Mouse (Mus musculus): ENCODE data around the gene E4f1.

E4f1 gene

GRCm38 (mm10) chr17:24469910-24470602, at the start of gene E4f1, which contains the start of gene Pgp:
Gene E4f1, minus strand, starts transcription at chr17:24470313.
Gene Pgp, plus strand, starts transcription at chr17:24470392.
- peak; percentile 98 for DNase-seq (ENCODE audit: low spot score)

- DNase-seq (ENCODE audit: low spot score), result no peak
Measured at GRCm38 (mm10) chr17:24514270-24515257, 44.5 kb upstream of the E4f1 start.

DNA sequence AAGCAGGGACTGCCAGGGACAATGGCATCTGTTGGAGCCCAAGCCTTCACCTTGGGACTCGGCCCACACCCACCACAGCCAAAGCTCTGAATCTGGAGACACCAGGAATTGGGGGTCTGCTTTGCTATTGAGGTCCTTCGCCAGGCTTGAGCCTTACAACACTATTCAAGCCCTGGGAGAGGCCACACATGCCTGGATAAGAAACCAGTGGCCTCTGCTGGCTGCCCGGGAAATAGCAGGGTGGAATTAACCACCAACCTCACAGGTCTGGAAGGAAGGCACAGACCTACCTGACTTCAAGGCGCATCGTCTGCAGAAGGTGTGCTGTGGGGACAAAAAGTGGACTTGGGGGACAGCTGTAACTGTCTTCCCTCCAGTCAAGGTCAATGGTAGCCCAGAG, 43.5 kb upstream of the E4f1 start:
- peak; percentile 54 for DNase-seq (ENCODE audit: low spot score)

GRCm38 (mm10) chr17:24507806-24508460, 37.8 kb upstream of the E4f1 start:
- no peak for DNase-seq (ENCODE audit: low spot score)

GRCm38 (mm10) chr17:24507129-24507664, 37.1 kb upstream of the E4f1 start:
- DNase-seq (ENCODE audit: low spot score), result no peak

DNA sequence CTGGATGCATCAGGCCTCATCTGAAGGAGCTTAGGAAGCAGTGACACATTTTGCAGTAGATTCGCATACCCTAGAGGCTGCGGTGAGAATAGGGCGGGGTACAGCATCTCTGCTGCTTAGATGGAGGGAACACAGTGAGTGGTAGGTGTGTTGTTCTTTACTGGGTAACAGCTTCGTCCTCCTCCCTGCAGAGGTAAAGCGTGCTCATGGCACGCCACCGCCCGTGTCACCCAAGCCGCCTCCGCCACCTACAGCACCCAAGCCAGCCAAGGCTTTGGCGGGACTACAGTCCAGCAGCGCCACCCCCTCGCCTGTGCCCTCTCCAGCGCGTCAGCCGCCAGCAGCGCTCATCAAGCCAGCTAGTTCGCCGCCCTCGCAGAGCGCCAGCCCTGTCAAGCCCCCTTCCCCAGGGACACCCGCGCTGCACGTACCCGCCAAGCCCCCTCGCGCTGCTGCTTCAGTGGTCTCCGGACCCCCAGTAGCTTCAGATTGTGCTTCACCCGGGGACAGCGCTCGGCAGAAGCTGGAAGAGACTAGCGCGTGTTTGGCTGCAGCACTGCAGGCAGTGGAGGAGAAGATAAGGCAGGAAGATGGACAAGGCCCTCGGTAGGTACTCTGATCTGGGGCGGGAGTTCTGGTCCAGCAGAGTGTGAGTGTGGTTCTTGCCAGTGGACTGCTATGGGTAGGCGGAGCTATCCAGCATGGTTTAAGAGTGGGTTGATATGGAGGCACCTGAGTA, 36.4 kb upstream of the E4f1 start:
- peak; percentile 45 for DNase-seq (ENCODE audit: low spot score)

GRCm38 (mm10) chr17:24505286-24505955, 35.3 kb upstream of the E4f1 start:
- no peak for DNase-seq (ENCODE audit: low spot score)

DNA sequence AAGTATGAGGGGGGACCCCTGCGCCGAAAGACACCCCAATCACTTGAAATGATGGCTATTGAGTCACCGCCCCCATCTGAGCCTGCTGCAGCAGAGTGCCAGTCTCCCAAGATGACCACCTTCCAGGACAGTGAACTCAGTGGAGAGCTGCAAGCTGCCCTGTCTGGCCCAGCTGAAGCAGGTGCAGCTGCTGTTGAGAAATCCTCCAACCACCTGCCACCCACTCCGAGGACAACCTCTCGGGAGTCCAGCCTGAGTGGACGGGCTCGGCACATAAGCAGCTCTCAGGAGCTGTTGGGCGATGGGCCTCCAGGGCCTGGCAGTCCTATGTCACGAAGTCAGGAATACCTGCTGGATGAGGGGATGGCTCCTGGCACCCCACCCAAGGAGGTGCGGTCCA, 34.0 kb upstream of the E4f1 start:
- no peak for DNase-seq (ENCODE audit: low spot score)

DNA sequence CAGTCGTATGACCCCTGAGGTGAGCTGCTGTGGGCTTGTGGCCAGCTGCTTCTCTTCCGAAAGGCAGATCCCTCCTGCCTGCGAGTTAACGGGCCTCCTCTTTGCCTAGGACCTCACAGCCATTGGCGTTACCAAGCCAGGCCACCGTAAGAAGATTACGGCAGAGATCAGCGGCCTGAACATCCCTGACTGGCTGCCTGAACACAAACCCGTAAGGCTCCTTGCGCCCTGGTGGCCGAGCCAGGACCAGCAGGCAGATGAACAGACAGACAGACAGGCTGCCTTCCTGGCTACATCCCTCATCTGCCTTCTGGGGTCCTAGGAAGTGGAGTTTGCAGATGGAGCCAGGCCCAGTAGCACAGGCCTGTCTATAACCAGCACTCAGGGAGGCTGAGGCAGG, 32.1 kb upstream of the E4f1 start:
- DNase-seq (ENCODE audit: low spot score), result no peak

DNA sequence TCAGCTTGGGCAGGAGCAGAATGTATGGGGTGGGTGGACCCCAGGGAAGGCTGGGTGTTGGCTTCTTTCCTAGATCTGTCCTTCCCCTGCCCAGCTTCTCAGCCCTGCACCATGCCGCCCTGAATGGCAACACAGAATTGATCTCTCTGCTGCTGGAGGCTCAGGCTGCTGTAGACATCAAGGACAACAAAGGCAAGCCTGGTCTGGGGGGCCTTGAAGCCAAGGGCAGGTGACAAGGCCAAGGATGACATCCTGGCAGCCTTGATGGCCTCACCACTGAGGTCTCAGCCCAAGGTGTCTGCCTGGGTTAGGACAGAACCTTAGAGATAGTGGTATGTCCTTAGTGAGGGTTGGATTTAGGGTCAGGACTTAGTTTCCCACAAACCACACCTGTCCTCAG, 25.9 kb upstream of the E4f1 start:
- DNase-seq (ENCODE audit: low spot score), result no peak

DNA sequence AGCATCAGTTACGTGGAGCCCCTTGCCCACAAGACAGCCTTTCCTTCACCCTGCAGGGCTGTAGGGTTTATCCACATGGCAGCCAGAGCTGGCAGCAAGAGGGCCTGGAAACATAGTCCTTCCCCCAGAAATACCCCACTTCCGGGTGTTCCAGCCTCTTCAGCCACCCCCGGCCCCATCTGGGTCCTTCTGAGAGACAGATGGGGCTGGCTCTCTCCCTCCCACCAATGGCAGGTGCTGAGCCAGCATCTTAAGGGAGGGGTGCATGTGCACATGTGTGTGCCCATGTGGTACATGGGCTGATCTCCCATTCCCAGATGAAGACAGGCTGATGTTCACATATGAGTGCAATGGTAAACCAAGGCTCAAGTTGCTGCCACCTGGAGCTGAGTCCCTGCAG, 25.3 kb upstream of the E4f1 start:
- no peak for DNase-seq (ENCODE audit: low spot score)

GRCm38 (mm10) chr17:24494627-24495335, 24.7 kb upstream of the E4f1 start:
- DNase-seq (ENCODE audit: low spot score), result no peak

GRCm38 (mm10) chr17:24490399-24490798, 20.3 kb upstream of the E4f1 start:
- DNase-seq (ENCODE audit: low spot score), result no peak

GRCm38 (mm10) chr17:24489265-24490030, 19.3 kb upstream of the E4f1 start:
- DNase-seq (ENCODE audit: low spot score), result peak; percentile 66

GRCm38 (mm10) chr17:24488662-24489264, 18.6 kb upstream of the E4f1 start:
- peak; percentile 53 for DNase-seq (ENCODE audit: low spot score)

DNA sequence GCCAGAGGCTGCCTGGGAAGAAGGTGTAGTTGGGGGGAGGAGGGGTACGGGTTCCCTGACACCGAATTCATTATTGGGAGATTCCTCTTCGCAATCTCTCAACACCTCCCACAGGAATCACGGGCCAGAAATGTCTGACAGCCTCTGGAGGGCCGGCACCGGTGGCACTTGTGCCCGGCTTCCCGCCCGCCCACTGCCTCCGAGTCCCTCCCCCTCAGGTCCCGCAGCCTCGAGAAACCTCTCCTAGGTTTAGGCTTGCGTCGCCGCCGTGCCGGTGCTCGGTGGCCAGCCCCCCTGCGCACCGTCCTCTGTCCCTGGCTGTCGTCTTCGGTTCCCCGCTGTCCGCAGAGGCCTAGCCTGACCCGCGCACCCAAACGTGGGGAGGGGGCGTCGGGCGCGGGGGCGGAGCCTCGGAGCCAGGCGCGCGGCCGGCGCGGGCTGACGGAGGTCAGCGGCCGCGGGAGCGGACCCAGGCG, 18.1 kb upstream of the E4f1 start, which contains the start of gene Caskin1:
Caskin1 (plus strand) TSS at position 416 of the 476 bp plus-strand sequence.
- DNase-seq (ENCODE audit: low spot score), result peak; percentile 40

DNA sequence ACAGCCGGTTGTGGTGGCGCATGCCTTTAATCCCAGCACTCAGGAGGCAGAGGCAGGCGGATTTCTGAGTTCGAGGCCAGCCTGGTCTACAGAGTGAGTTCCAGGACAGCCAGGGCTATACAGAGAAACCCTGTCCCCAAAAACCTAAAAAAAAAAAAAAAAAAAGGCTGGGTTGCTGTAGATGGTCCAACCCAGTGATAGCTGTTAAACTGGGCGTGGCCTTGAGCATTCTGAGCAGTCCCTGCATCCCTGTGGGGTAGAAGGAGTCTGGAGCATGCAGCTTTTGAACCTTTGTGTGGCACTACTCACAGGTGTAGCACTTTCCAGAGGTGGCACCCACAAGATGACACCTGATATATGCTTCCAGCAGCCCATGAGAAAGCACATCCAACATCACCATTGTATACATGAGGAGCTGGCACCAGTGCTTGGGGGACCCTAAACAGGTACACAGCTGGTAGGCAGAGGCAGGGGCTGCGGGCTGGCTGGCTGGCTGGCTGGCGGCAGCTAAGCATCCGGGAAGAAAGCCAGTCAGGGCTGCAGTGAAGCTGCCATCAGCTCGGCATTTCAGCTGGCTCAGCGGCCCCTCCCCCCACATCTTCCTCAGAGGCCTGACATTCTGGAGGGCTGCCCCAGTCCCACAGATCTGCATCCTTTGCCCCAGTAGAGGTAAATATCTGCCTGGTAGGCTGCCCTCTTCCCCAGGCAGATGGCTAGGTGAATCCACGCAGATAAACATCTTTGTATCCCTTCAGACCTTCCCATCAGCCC, 15.2 kb upstream of the E4f1 start:
- no peak for DNase-seq (ENCODE audit: low spot score)

DNA sequence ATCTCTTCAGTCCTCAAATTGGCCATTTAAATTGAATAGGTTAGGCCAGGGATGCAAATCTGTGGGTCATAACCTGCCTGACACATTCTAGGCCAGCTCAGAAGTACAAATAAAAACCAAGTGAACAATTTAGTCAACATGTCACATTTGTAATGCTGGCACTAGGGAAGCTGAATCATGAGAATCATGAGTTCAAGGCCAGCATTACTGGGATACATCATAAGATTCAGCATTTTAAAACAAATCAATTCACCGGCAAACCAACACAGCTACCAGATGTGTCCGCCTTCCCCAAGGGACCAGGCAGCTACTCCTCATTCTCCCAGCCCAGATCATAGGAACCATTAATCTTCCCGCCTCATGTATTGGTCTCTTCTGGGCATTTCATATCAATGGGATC, 13.4 kb upstream of the E4f1 start:
- DNase-seq (ENCODE audit: low spot score), result no peak

Measured in ovary, postnatal 36 days (tissue).